Mouse (Mus musculus) liver, embryonic 16.5 days (tissue): Measurements from ENCODE around the gene Gm28053. TPM values are rescaled to one million over a fixed set of nuclear protein-coding genes. Genes with fewer than 3 reads are reported as not detected.

Experiments
- ATAC-seq: fragments of 200-750 bp; cut with Nextera tagmentation; 2 replicates; pipeline ENCODE4 v1.8.0; 2017; ENCODE audit warnings: low read depth, mild to moderate bottlenecking, moderate number of reproducible peaks, moderate library complexity
- H3K27ac ChIP-seq: fragments of 300-500 bp; sonication (generic); 2 replicates; pipeline ENCODE4 v1.5.1; 2014; ENCODE audit warnings: mild to moderate bottlenecking, low read length
- H3K27me3 ChIP-seq: fragments of 300-500 bp; sonication (generic); 2 replicates; pipeline ENCODE4 v1.6.1; 2014; ENCODE audit warnings: low read depth, low read length, mixed read lengths; ENCODE audit not compliant: control insufficient read depth, insufficient read depth
- H3K36me3 ChIP-seq: fragments of 300-500 bp; sonication (generic); 2 replicates; pipeline ENCODE4 v1.6.1; 2014; ENCODE audit warnings: mild to moderate bottlenecking; ENCODE audit not compliant: control insufficient read depth, insufficient read depth
- H3K4me1 ChIP-seq: fragments of 300-500 bp; sonication (generic); 2 replicates; pipeline ENCODE4 v1.6.1; 2014; ENCODE audit warnings: low read depth, low read length, mixed read lengths; ENCODE audit not compliant: control insufficient read depth
- H3K4me2 ChIP-seq: fragments of 300-500 bp; sonication (generic); 2 replicates; pipeline ENCODE4 v1.6.1; 2014; ENCODE audit warnings: low read depth, low read length, mixed read lengths
- H3K4me3 ChIP-seq: fragments of 300-500 bp; sonication (generic); 2 replicates; pipeline ENCODE4 v1.5.1; 2014; ENCODE audit warnings: low read depth, mild to moderate bottlenecking, low read length
- H3K9ac ChIP-seq: fragments of 300-500 bp; sonication (generic); 2 replicates; pipeline ENCODE4 v1.6.1; 2014; ENCODE audit warnings: low read depth, low read length
- H3K9me3 ChIP-seq: fragments of 300-500 bp; sonication (generic); replicated peaks from 2 replicates; pipeline ENCODE4 v1.6.1; 2016; ENCODE audit warnings: low read length; ENCODE audit not compliant: control insufficient read depth
- WGBS: fragments of 180-500 bp; shearing (Covaris S2); extraction: QIAGEN DNeasy Blood & Tissue Kit; methylation state at CpG from one replicate; pipeline ENCODE4 v1.1.7; 2014; ENCODE audit not compliant: insufficient replicate concordance; 5-methylcytosine and 5-hydroxymethylcytosine counted together
- polyA plus RNA-seq: library from polyadenylated mRNA; unstranded; fragments of >200 nt; fragmentation: Nextera tagmentation; extraction: Ambion mirVana; gene quantifications from 2 replicates; pipeline ENCODE4 v1.2.1, GENCODE M21; 2015

The Gm28053 gene
- polyA plus RNA-seq, 1 experiment from 2014 or later: not detected

DNA sequence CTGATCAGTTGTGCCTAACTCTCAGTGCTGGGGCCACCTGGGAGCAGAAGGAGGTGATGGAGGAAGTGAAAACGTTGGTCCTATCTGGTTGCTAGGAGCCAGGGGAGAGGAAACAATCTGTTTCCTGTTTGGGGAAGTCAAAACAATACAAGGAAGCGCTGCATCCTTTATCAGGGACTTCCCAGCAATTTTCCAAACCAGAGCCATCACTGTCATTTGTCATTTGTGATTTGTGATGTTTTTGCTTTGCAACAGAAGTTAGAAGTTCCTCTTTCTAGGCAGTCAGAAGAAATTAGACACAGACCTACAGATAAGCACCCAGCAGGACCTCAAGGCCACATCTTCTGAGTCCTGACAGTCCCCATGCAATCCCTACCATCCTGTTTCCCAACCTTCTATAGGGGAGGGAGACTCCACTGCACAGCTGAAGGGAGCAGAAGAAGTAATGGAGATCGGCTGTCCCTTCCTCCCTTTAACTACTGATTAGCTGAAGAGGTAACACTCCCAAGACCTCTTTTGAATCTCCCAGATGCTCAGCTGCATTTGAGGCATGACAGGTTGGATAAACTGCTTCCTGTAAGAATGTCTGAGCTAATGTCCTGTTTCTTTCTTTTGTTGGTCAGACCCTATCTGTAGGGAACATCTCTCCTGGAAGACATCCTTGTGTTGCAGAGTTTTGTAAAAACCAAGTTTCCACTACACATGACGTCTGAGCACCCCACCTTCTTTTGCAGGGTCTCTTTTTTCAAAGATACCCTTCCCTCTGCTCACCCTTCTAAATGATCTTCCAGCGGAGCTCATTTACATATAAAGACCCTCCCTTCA is 17.9 kb upstream of the Gm28053 start:
- H3K4me2 ChIP-seq: no peak overlapping the region
- peak; percentile 60 for ATAC-seq
- no peaks in the 10 kb centered on the region for H3K36me3 ChIP-seq
- no peaks in the 10 kb centered on the region; the same call in 1 of the 2 replicates for H3K4me1 ChIP-seq
- 13% methylated on average over 5 of the region's 5 CpGs for WGBS
- no peaks in the 10 kb centered on the region for H3K9me3 ChIP-seq
- H3K9ac ChIP-seq: no peak overlapping the region
- no peak overlapping the region for H3K4me3 ChIP-seq
- H3K27me3 ChIP-seq: no peaks in the 10 kb centered on the region
- peak overlapping the region; percentile 32; the same call in 1 of the 2 replicates for H3K27ac ChIP-seq

- H3K27me3 ChIP-seq: no peaks in the 10 kb centered on the region
- H3K27ac ChIP-seq: no peak overlapping the region
- no peaks in the 10 kb centered on the region; the same call in 1 of the 2 replicates for H3K4me1 ChIP-seq
- H3K9me3 ChIP-seq: no peaks in the 10 kb centered on the region
- WGBS: 72% methylated on average over 7 of the region's 7 CpGs
- ATAC-seq: no peak
- no peak overlapping the region for H3K4me3 ChIP-seq
- no peak overlapping the region for H3K4me2 ChIP-seq
- H3K36me3 ChIP-seq: no peaks in the 10 kb centered on the region
- no peak overlapping the region for H3K9ac ChIP-seq
Measured at GRCm38 (mm10) chr6:48702146-48702545, 16.3 kb upstream of the Gm28053 start.

DNA sequence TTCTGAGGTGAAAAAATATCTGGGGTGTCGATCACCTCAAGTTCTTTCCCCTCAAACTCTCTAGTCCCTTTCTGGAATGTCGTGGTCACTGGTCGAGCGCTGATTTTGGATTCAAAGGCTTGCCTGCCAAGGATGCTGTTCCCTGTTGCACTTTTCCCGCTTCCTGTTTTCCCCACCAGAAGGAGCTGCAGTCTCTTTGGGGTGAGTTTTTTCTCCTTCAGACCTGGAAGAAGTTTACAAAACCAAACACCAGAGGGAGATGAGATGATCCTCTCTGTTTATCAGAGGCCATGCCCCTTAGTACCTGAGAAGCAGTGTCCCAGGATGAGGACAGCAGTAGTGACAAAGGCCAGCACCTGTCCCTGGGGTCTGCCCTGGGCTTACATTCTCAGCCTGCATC is 15.8 kb upstream of the Gm28053 start:
- H3K27ac ChIP-seq: no peak overlapping the region
- WGBS: 68% methylated on average over 5 of the region's 5 CpGs

GRCm38 (mm10) chr6:48704146-48704545 is 14.3 kb upstream of the Gm28053 start:
- Histone ChIP-seq H3K9me3 (no peaks in the 10 kb centered on the region), H3K27ac (no peak overlapping the region), H3K9ac (no peak overlapping the region), H3K4me3 (no peak overlapping the region), H3K27me3 (no peaks in the 10 kb centered on the region), H3K4me2 (no peak overlapping the region), H3K36me3 (no peaks in the 10 kb centered on the region), H3K4me1 (no peaks in the 10 kb centered on the region; the same call in 1 of the 2 replicates)
- ATAC-seq: no peak

More for the DNA sequence above, 15.8 kb upstream of the Gm28053 start:
- H3K9me3 ChIP-seq: no peaks in the 10 kb centered on the region
- no peak overlapping the region for H3K4me2 ChIP-seq
- ATAC-seq: no peak
- no peaks in the 10 kb centered on the region; the same call in 1 of the 2 replicates for H3K4me1 ChIP-seq
- H3K36me3 ChIP-seq: no peaks in the 10 kb centered on the region
- H3K4me3 ChIP-seq: no peak overlapping the region
- H3K27me3 ChIP-seq: no peaks in the 10 kb centered on the region
- H3K9ac ChIP-seq: no peak overlapping the region

DNA sequence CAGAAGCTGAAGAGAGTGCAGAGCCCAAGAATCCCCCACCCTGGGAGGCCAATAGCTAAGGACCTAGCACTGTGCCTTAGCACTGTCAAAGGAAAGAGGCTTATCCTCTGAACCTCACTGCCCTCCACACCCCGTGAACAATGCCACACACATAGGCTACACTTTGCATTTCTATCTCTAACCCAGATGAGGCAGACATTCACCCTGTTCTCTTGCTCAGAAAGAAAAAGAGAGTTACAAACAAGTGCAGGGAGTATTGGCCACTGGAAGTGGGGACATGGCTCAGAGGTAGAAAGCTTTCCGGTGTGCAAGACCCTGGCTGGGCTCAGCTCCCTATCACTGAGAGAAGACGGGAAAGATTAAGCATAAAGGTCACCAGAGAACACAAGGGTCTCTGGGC is 12.3 kb upstream of the Gm28053 start:
- H3K4me1 ChIP-seq: no peaks in the 10 kb centered on the region
- 24% methylated on average over 3 of the region's 3 CpGs for WGBS
- H3K27me3 ChIP-seq: no peaks in the 10 kb centered on the region
- no peak for ATAC-seq
- no peaks in the 10 kb centered on the region for H3K36me3 ChIP-seq
- H3K4me2 ChIP-seq: 0 out of 2 replicates have a peak overlapping the region, but pooled peaks have one; percentile 5
- H3K27ac ChIP-seq: no peak overlapping the region
- no peak overlapping the region for H3K4me3 ChIP-seq
- no peak overlapping the region for H3K9ac ChIP-seq
- no peaks in the 10 kb centered on the region for H3K9me3 ChIP-seq

- H3K4me1 ChIP-seq: no peaks in the 10 kb centered on the region
- WGBS: 75% methylated on average over 4 of the region's 4 CpGs
- no peaks in the 10 kb centered on the region for H3K9me3 ChIP-seq
- no peaks in the 10 kb centered on the region for H3K27me3 ChIP-seq
- H3K9ac ChIP-seq: no peak overlapping the region
- no peak overlapping the region for H3K4me2 ChIP-seq
- no peak overlapping the region for H3K27ac ChIP-seq
- no peak overlapping the region for H3K4me3 ChIP-seq
- no peaks in the 10 kb centered on the region for H3K36me3 ChIP-seq
- ATAC-seq: no peak
Measured at GRCm38 (mm10) chr6:48720326-48720725, 1.9 kb downstream of the Gm28053 start.

- Histone ChIP-seq H3K4me2 (no peak overlapping the region), H3K27me3 (no peaks in the 10 kb centered on the region), H3K36me3 (no peaks in the 10 kb centered on the region), H3K4me3 (no peak overlapping the region), H3K4me1 (no peaks in the 10 kb centered on the region), H3K27ac (no peak overlapping the region), H3K9ac (no peak overlapping the region), H3K9me3 (no peaks in the 10 kb centered on the region)
- no peak for ATAC-seq
- 50% methylated on average over 8 of the region's 8 CpGs for WGBS
Measured at GRCm38 (mm10) chr6:48723468-48723867, 5.1 kb downstream of the Gm28053 start.

GRCm38 (mm10) chr6:48725476-48725875 is 7.1 kb downstream of the Gm28053 start:
- Histone ChIP-seq H3K27ac (no peak overlapping the region), H3K4me1 (no peaks in the 10 kb centered on the region), H3K4me3 (no peak overlapping the region), H3K4me2 (no peak overlapping the region), H3K9ac (no peak overlapping the region), H3K27me3 (no peaks in the 10 kb centered on the region), H3K36me3 (no peaks in the 10 kb centered on the region), H3K9me3 (no peaks in the 10 kb centered on the region)
- WGBS: 5% methylated on average over 1 of the region's 1 CpGs
- ATAC-seq: no peak

GRCm38 (mm10) chr6:48727761-48728160 is 9.4 kb downstream of the Gm28053 start:
- H3K9me3 ChIP-seq: no peaks in the 10 kb centered on the region
- ATAC-seq: no peak
- no peaks in the 10 kb centered on the region for H3K27me3 ChIP-seq
- no peak overlapping the region for H3K4me2 ChIP-seq
- H3K27ac ChIP-seq: no peak overlapping the region
- no peak overlapping the region for H3K4me3 ChIP-seq
- WGBS: 66% methylated on average over 5 of the region's 5 CpGs
- H3K9ac ChIP-seq: no peak overlapping the region
- H3K4me1 ChIP-seq: no peaks in the 10 kb centered on the region
- no peaks in the 10 kb centered on the region for H3K36me3 ChIP-seq
